Mouse (Mus musculus) forebrain, postnatal 0 days (tissue): ENCODE measurements around the gene Fam155a. TPM values are rescaled to one million over a fixed set of nuclear protein-coding genes. Genes with fewer than 3 reads are reported as not detected.

ENCODE experiments used
- ATAC-seq: fragments of 200-750 bp; cut with Nextera tagmentation; 2 replicates; pipeline ENCODE4 v1.8.0; 2017; ENCODE audit warnings: mild to moderate bottlenecking, moderate library complexity
- DNase-seq: peaks from one replicate; pipeline ENCODE4 v3.0.0-alpha.2; 2015
- H3K27ac ChIP-seq: fragments of 300-500 bp; sonication (generic); 2 replicates; pipeline ENCODE4 v1.5.1; 2014; ENCODE audit warnings: low read depth, mild to moderate bottlenecking, antibody characterized with exemption, low read length, moderate library complexity, mixed read lengths
- H3K27me3 ChIP-seq: fragments of 300-500 bp; sonication (generic); 2 replicates; pipeline ENCODE4 v1.6.1; 2014; ENCODE audit warnings: mild to moderate bottlenecking, low read length, mixed read lengths; ENCODE audit not compliant: insufficient read depth
- H3K36me3 ChIP-seq: fragments of 300-500 bp; sonication (generic); 2 replicates; pipeline ENCODE4 v1.6.1; 2014; ENCODE audit warnings: mild to moderate bottlenecking, moderate library complexity; ENCODE audit not compliant: insufficient read depth
- H3K4me1 ChIP-seq: fragments of 300-500 bp; sonication (generic); 2 replicates; pipeline ENCODE4 v1.6.1; 2014; ENCODE audit warnings: antibody characterized with exemption; ENCODE audit not compliant: insufficient read depth
- H3K4me2 ChIP-seq: fragments of 300-500 bp; sonication (generic); 2 replicates; pipeline ENCODE4 v1.6.1; 2014; ENCODE audit warnings: low read depth, mild to moderate bottlenecking, moderate library complexity
- H3K4me3 ChIP-seq: fragments of 300-500 bp; sonication (generic); 2 replicates; pipeline ENCODE4 v1.5.1; 2014; ENCODE audit warnings: low read depth, low read length, mixed read lengths
- H3K9ac ChIP-seq: fragments of 300-500 bp; sonication (generic); 2 replicates; pipeline ENCODE4 v1.6.1; 2014; ENCODE audit warnings: mild to moderate bottlenecking
- H3K9me3 ChIP-seq: fragments of 300-500 bp; sonication (generic); 2 replicates; pipeline ENCODE4 v1.6.1; 2016; ENCODE audit warnings: low read length
- CTCF ChIP-seq: sonication (generic); IDR thresholded peaks from 2 replicates; pipeline ENCODE4 v1.5.1; 2016; ENCODE audit warnings: antibody characterized with exemption, control low read depth, low read depth
- WGBS: fragments of 180-500 bp; shearing (Covaris S2); extraction: QIAGEN DNeasy Blood & Tissue Kit; methylation state at CpG from one replicate; pipeline ENCODE4 v1.1.7; 2014; 5-methylcytosine and 5-hydroxymethylcytosine counted together
- polyA plus RNA-seq: library from polyadenylated mRNA; unstranded; fragments of >200 nt; fragmentation: Nextera tagmentation; extraction: Ambion mirVana; gene quantifications from 2 replicates; pipeline ENCODE4 v1.2.1, GENCODE M21; 2015
- total RNA-seq: library from RNA; depleted of rRNA; stranded (reverse); fragments of >200 nt; gene quantifications from 2 replicates; pipeline ENCODE4 v1.2.3, GENCODE M21; 2014

The Fam155a gene
- total and polyA plus RNA-seq, 2 experiments from 2014 or later: 29.0 to 105 TPM

DNA sequence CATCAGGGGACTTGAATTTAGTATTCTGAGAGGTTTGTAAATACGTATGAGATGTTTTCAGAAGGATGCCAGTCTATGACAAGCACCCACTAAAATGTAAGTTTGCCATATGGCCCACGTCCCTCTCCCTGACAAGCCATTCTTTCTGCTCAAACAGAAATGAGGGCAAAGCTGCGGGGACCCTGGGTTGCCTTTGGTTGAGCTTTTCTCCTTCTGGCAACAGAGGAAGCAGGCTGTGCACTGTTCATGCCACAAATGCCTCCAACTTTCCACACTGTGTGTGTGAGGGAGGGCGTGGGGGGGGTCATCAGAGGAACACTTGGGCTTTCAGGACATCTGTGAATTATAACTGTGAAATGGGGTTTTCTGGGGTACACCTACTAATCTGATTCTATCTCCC is 426.8 kb downstream of the Fam155a start:
- WGBS: 55% methylated on average over 4 of the region's 4 CpGs

DNA sequence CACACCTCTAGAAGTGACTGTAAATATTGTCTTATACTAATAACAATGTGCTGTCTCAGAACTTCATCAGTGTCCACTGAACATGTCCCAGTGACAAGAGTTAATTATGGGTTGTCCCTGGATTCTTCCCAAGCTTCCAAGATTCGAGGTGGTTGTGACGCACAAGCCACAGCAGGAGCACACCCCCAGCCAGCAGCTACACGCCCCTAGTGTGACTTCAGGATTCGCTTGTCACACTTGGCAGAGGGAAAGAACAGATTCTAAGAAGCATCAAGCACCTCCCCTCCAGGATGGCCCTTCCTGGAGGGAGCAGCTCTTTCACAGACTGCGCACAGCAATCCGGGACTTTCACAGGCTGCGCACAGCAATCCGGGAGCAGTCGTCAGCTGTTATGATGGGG is 428.0 kb downstream of the Fam155a start:
- ATAC-seq (peak; percentile 64), DNase-seq (no peak)
- no peak overlapping the region for H3K9ac ChIP-seq
- no peak overlapping the region for H3K4me3 ChIP-seq
- H3K4me1 ChIP-seq: no peaks in the 10 kb centered on the region
- WGBS: 69% methylated on average over 9 of the region's 9 CpGs
- no peak overlapping the region for H3K27ac ChIP-seq
- H3K27me3 ChIP-seq: no peaks in the 10 kb centered on the region
- TF ChIP-seq CTCF: no peak
- H3K9me3 ChIP-seq: no peaks in the 10 kb centered on the region
- no peak overlapping the region for H3K4me2 ChIP-seq
- H3K36me3 ChIP-seq: no peaks in the 10 kb centered on the region

More for the DNA sequence above, 426.8 kb downstream of the Fam155a start:
- H3K4me2 ChIP-seq: no peak overlapping the region
- no peaks in the 10 kb centered on the region for H3K36me3 ChIP-seq
- DNase-seq (no peak), ATAC-seq (peak; percentile 16; the same call in 1 of the 2 replicates)
- no peak overlapping the region for H3K9ac ChIP-seq
- no peak overlapping the region for H3K4me3 ChIP-seq
- H3K27ac ChIP-seq: no peak overlapping the region
- no peak for TF ChIP-seq CTCF
- H3K27me3 ChIP-seq: no peaks in the 10 kb centered on the region
- no peaks in the 10 kb centered on the region for H3K9me3 ChIP-seq
- H3K4me1 ChIP-seq: no peaks in the 10 kb centered on the region

DNA sequence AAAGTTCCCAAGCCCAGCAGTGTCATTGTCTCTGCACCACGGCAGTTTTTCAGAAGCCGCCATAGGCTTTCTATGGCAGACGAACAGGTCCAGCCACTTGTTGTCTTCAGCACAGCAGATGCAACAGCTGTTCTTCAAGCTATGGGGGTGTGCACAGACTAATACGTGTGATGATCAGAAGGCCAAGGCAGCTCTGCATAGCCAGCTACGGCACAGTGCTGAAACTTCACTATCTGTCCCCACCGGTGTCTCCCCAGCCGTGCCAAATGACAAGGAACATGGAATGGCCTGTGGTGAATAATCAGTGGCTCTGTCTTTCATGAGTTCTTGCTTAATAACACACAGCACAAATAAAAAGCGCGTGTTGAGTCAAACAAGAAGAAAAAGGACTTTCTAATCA is 428.4 kb downstream of the Fam155a start:
- no peak for TF ChIP-seq CTCF
- no peak overlapping the region for H3K27ac ChIP-seq
- H3K4me3 ChIP-seq: no peak overlapping the region
- WGBS: 72% methylated on average over 9 of the region's 9 CpGs
- H3K36me3 ChIP-seq: no peaks in the 10 kb centered on the region
- H3K4me1 ChIP-seq: no peaks in the 10 kb centered on the region
- ATAC-seq (peak; percentile 37), DNase-seq (no peak)
- no peak overlapping the region for H3K9ac ChIP-seq
- H3K4me2 ChIP-seq: no peak overlapping the region
- H3K9me3 ChIP-seq: no peaks in the 10 kb centered on the region
- H3K27me3 ChIP-seq: no peaks in the 10 kb centered on the region

DNA sequence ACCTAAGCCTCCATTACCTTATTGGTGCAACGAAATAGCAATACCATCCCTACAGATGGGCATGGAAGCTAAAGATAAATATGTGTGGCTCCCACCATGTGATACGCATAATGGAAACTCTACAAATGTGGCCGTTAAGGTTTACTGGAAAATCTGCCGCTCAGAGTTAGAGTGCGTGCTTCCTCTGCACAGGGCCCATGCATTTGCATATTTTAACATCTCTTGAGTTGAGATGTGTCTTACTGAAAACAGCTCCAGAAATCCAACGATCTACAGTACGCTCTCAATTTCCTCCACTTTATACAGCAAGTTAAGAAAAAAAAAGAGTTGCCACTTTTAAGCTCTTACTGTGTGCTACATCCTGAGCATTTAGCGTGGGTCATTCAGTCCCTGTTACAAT is 433.1 kb downstream of the Fam155a start:
- Histone ChIP-seq H3K4me2 (no peak overlapping the region), H3K27me3 (no peaks in the 10 kb centered on the region), H3K27ac (no peak overlapping the region), H3K9ac (no peak overlapping the region), H3K4me3 (no peak overlapping the region), H3K9me3 (no peaks in the 10 kb centered on the region), H3K36me3 (no peaks in the 10 kb centered on the region), H3K4me1 (0 out of 2 replicates have a peak, but pooled peaks cover 3% of the 10 kb centered on the region)
- DNase-seq (no peak), ATAC-seq (no peak; the same call in 1 of the 2 replicates)
- no peak for TF ChIP-seq CTCF
- 68% methylated on average over 8 of the region's 8 CpGs for WGBS

DNA sequence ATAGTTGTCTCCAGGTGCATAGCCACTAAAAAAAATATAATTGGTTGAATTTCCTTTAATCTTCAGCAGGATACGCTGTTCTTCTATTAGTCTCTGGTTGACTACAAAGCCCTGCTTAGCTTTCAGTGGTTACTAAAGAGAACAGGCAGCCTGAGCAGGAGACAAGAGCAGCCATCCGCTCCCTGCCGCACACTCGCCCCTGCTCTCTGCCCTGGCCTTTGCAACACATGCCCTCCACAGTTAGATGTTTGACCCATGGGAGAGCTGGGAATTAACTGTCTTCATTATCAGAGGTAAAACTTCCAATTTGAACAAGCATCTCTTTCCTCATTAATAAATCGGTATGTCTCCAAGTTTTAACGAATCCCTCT is 435.0 kb downstream of the Fam155a start:
- DNase-seq: no peak
- TF ChIP-seq CTCF: 0 out of 2 replicates have a peak, but pooled peaks have one; percentile 9
- Histone ChIP-seq H3K4me1 (0 out of 2 replicates have a peak, but pooled peaks cover 3% of the 10 kb centered on the region), H3K36me3 (no peaks in the 10 kb centered on the region), H3K4me2 (no peak overlapping the region), H3K27me3 (no peaks in the 10 kb centered on the region), H3K27ac (no peak overlapping the region), H3K4me3 (no peak overlapping the region), H3K9ac (no peak overlapping the region), H3K9me3 (no peaks in the 10 kb centered on the region)
- no peak for ATAC-seq
- WGBS: 17% methylated on average over 6 of the region's 6 CpGs

DNA sequence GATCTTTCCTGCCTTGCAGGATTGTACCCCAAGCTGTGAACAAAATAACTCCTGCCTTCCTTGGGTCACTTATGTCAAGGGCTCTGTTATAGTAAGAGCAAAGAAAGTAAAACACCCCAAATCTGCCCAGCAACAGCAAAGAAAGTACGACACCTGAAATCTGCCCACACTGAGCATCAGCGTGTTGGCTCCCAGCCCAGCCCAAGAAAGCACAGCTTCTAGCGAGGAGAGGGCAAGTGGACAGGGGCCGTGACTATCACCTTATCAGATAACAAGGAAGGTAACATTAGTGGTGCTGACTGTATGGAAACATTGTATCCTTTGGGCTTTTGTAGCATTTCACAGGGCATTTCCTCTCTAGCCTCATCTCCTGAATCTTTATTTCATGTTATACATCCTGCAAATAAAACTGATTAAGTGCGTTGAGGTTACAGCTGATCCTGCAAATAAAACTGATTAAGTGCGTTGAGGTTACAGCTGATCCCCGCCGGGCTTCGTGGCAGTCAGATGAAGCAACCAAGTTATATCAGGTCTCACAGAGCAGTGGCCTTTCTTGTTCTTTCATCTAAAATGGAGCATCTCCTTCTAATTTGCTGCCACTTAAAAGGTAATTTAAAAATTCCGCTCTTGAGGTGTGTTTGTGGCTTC is 435.6 kb downstream of the Fam155a start:
- Histone ChIP-seq H3K4me3 (no peak overlapping the region), H3K27me3 (no peaks in the 10 kb centered on the region), H3K9ac (no peak overlapping the region), H3K9me3 (no peaks in the 10 kb centered on the region), H3K27ac (no peak overlapping the region), H3K4me1 (0 out of 2 replicates have a peak, but pooled peaks cover 3% of the 10 kb centered on the region), H3K36me3 (no peaks in the 10 kb centered on the region), H3K4me2 (no peak overlapping the region)
- DNase-seq: no peak
- no peak for ATAC-seq
- WGBS: 48% methylated on average over 10 of the region's 10 CpGs
- TF ChIP-seq CTCF: no peak

DNA sequence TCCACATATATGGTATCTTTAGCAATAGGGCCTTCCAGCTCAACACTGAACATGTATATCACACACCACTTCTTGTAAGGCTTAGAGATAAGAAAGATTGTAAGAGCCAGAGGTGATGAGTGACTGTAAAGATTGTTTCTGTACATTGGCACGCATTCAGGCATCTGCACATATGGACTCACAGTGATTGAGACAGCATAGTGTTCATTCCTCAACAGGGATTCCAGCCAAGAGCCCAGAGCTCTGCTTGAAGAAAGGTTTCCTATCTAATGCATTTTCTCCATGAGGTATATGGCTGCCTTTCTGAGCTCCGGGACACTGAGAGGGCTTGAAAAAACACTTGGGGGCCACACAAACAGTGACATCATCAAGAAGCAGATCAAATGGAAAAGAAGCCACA is 438.2 kb downstream of the Fam155a start:
- H3K36me3 ChIP-seq: no peaks in the 10 kb centered on the region
- H3K4me1 ChIP-seq: 0 out of 2 replicates have a peak, but pooled peaks cover 3% of the 10 kb centered on the region
- WGBS: 89% methylated on average over 2 of the region's 2 CpGs
- H3K4me2 ChIP-seq: no peak overlapping the region
- no peaks in the 10 kb centered on the region for H3K9me3 ChIP-seq
- H3K4me3 ChIP-seq: no peak overlapping the region
- no peaks in the 10 kb centered on the region for H3K27me3 ChIP-seq
- no peak for TF ChIP-seq CTCF
- DNase-seq (no peak), ATAC-seq (no peak)
- no peak overlapping the region for H3K9ac ChIP-seq
- H3K27ac ChIP-seq: no peak overlapping the region
